Mouse (Mus musculus): Measurements from ENCODE around the gene Sez6l.

Sez6l gene

DNA sequence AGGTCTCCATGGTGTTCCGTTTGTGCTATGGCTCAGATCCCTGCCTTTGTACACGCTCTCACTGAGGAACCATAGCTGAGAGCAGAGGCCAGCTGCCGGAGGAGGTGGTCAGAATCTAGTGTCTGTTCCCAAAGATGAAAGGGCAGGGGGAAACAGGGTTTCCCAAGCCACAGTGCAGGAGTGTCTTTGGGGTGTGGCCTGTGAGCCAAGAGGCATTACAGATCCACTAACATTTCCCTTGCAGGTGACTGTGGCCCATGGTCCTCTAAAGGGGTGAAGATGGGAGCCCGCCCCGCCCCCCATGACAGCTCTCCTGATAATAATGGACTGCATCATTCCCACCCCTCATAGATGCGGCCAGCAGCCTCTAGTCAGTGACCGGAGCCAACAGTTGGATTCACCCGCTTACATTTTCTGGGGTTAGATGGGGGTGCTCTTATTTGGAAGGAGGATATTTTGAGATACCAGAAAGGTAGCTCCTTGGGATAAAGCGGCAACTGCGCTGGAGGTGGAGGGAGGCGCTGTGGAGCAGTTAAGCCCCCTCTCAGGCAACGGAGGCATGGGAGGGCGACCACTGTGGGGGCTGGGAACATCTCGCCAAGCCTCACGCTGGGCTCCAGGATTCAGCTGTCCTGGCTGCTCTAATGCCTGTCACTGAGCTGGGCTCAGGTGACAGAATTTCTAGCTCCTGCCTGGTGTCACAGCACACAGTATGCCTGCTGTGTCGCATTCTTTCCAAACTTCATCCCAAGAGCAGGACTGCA lies 43.5 kb downstream of the Sez6l start:
- no peak for DNase-seq (ENCODE audit: low spot score)

GRCm38 (mm10) chr5:112532894-112533293 lies 44.1 kb downstream of the Sez6l start:
- DNase-seq (ENCODE audit: low spot score) = no peak

DNA sequence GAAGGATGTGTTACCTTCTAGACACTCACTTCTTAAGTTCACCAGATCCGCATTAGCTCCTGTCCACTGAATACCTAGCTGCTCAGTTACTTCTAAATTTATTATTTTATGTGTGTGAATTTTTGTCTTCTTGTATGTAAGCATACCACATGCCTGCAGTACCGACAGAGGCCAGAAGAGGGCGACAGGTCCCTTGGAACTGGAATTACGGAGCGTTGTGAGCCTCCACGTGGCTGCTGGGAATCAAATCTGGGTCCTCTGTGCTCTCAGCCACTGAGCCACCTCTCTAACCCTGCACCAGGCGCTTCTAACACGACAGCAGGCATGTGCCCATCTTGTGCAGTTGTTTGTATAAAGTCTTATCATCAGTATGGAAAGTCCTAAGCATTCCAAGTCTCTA lies 44.8 kb downstream of the Sez6l start:
- no peak for DNase-seq (ENCODE audit: low spot score)

GRCm38 (mm10) chr5:112531111-112531510 lies 45.9 kb downstream of the Sez6l start:
- no peak for DNase-seq (ENCODE audit: low spot score)

- DNase-seq (ENCODE audit: low spot score) = no peak
These were observed 50.0 kb downstream of the Sez6l start for GRCm38 (mm10) chr5:112526936-112527335.

- no peak for DNase-seq (ENCODE audit: low spot score)
These were observed 50.5 kb downstream of the Sez6l start for GRCm38 (mm10) chr5:112526435-112526834.

GRCm38 (mm10) chr5:112525980-112526379 lies 51.0 kb downstream of the Sez6l start:
- DNase-seq (ENCODE audit: low spot score) = no peak

GRCm38 (mm10) chr5:112525271-112525670 lies 51.7 kb downstream of the Sez6l start:
- DNase-seq (ENCODE audit: low spot score) = no peak

- DNase-seq (ENCODE audit: low spot score) = no peak
These were observed 53.2 kb downstream of the Sez6l start for GRCm38 (mm10) chr5:112523796-112524195.

DNA sequence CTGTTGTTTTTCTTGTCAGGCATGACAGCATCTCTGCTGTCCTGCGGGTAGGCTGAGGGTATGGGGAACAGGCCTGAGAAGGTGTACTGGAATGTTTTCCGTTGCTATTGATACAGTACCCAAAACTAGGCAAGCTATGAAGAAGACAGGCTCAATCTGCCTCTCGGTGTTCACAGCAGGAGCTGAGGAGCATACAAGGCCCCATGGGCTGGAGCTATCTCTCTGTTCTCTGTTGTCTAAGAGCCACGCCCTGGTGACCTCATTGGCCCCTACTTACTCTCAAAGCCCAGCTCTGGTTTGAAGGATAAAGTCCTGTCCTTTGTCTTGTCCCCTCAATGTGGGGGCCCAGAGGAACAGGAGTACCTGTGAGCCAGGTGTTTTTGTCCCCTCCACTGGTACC lies 53.7 kb downstream of the Sez6l start:
- DNase-seq (ENCODE audit: low spot score) = no peak

GRCm38 (mm10) chr5:112521703-112522527 lies 55.1 kb downstream of the Sez6l start:
- no peak for DNase-seq (ENCODE audit: low spot score)

- DNase-seq (ENCODE audit: low spot score) = no peak
These were observed 55.9 kb downstream of the Sez6l start for GRCm38 (mm10) chr5:112520826-112521702.

DNA sequence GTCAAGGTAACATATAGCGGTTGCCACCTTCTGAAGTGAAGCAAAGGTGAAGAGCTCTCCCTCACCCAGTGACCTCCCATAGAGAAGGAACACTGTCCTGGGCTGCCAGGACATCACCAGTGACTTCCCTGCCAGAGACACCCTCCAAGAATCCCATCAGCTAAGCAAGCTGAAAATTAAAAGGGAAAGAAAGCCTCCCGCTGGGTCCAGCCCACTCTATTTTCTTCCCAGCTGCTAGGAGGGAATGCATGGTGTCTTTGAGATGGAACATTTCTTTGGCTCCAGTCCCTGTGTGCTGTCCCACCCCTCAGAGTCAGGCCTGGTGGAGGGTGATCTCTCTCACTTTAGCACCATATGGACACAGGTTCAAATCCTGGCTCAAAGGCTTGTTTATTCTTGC lies 58.2 kb downstream of the Sez6l start:
- DNase-seq (ENCODE audit: low spot score) = no peak

GRCm38 (mm10) chr5:112517454-112517853 lies 59.5 kb downstream of the Sez6l start:
- DNase-seq (ENCODE audit: low spot score) = no peak

GRCm38 (mm10) chr5:112516527-112516926 lies 60.5 kb downstream of the Sez6l start:
- no peak for DNase-seq (ENCODE audit: low spot score)

DNA sequence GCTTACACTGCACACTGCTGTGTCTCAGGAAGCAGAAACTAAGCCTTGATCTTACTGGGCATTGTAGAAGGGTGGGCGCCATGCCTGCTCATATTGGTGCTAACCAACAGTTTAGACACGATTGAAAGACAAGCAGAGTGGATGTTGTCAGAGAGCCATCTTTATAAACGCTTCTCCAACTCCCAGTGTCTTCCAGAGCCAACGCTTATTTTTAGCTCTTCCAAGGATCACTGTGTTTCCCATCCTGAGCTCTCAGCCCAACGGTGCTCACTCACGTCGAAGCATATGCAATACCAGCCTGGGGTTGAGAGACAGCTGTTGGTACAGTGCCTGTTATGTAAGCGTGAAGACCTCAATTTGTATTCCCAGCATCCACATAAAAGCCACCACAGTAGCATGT lies 66.6 kb downstream of the Sez6l start:
- no peak for DNase-seq (ENCODE audit: low spot score)

DNA sequence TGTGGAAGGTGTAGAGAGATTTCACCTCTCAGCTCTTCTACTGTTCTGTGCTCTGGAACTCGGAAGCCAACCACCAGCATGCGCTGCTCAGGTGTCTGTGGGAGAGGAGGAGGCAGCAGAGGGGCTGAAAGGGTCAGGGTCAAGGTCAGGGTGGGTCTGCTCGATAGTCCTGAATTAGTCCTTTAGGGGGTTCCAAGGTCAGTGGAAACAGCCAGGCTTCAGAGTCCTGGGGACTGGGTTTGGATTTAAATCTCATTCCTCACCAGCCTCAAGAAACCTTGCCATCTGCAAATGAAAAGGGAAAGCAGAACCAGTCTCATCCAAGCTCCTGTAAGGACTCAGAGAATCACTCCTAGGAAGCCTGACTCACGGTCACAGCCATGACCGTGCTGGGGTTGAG lies 67.1 kb downstream of the Sez6l start:
- DNase-seq (ENCODE audit: low spot score) = no peak

DNA sequence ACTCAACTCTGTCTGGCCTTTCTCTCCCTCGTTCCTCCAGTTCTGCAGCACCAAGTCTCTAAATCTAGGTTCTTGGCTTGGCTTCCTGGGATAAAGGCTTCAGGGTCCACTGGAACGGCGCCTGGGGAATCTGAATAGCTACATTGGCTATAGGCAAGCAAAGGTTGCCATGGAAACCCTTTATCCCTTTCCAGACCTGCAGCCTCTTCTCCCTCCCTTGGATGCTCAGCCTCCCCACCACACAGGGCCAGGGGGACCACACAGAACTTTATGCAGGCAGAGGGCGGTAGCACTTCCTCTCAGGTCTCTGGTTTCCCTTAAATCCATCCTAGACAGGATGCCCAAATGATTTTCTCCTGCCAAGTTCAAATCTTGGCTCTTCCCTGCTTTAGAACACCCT lies 71.4 kb downstream of the Sez6l start:
- no peak for DNase-seq (ENCODE audit: low spot score)

GRCm38 (mm10) chr5:112501384-112501783 lies 75.6 kb downstream of the Sez6l start:
- no peak for DNase-seq (ENCODE audit: low spot score)

GRCm38 (mm10) chr5:112499918-112500682 lies 76.9 kb downstream of the Sez6l start:
- DNase-seq (ENCODE audit: low spot score) = no peak
